Mouse (Mus musculus) large intestine, adult 2 months (tissue): ENCODE results near the gene Plppr2. TPM values are rescaled to one million over a fixed set of nuclear protein-coding genes. Genes with fewer than 3 reads are reported as not detected.

Experiments used
- DNase-seq: peaks from one replicate; pipeline ENCODE4 v3.0.0-alpha.2; 2012; ENCODE audit warnings: low read depth, low spot score
- WGBS: fragments of 180-500 bp; shearing (Covaris S2); methylation state at CpG from one replicate; pipeline ENCODE4 v1.1.7; 2018; 5-methylcytosine and 5-hydroxymethylcytosine counted together
- polyA plus RNA-seq: library from polyadenylated mRNA; depleted of rRNA; stranded (reverse); fragments of >200 nt; gene quantifications from 2 replicates; pipeline ENCODE4 v1.2.3, GENCODE M21; 2012; rRNA removed

The Plppr2 gene
- polyA plus RNA-seq, 1 experiment = 2.9 TPM

DNA sequence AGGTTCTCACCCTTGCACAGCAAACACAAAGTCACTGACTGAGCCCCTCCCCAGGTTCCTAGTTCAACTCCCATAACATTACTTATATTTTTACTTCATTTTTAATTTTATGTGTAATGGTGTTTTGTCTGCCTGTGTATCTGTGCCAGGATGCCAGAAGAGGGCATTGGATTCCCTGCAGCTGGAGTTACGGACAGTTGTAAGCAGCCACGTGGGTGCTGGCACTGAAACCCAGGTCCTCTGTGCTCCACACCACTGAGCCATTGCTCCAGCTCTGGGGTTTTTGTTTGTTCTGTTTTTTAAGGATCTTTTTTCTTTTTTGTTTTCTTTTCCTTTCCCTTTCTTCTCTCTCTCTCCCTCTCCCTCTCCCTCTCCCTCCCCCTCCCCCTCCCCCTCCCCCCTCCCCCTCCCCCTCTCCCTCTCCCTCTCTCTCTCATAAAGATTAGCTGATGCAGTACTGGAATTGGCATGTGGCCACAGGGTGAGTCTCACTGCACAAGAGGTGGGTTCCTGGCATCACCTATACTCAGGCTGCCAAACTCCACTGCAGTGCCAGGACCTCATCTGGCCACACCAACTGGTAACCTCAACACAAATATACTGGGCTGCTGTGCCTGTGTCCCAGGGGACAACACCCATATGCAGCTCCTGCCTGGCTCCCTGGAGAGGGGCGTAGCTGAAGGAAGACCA lies 59.5 kb downstream of the Plppr2 start:
- WGBS = 77% methylated on average over 3 of the region's 3 CpGs

More for the DNA sequence above, 59.5 kb downstream of the Plppr2 start:
- DNase-seq = no peak

Other genes with a start within 250 kb of the Plppr2 start
- 64.7 and 74.0 TPM in 2 replicates for gene Ldlr, start 213.6 kb upstream of the Plppr2 start, polyA plus RNA-seq
- gene Spc24, start 176.7 kb upstream of the Plppr2 start, polyA plus RNA-seq = 28.5 and 31.7 TPM in 2 replicates
- gene Kank2, start 138.3 kb upstream of the Plppr2 start, polyA plus RNA-seq = 11.3 and 16.0 TPM in 2 replicates
- 6.2 and 7.6 TPM in 2 replicates for gene Angptl8, start 101.5 kb upstream of the Plppr2 start, polyA plus RNA-seq
- 52.5 and 66.4 TPM in 2 replicates for gene Dock6, start 84.4 kb upstream of the Plppr2 start, polyA plus RNA-seq
- 70.2 and 84.5 TPM in 2 replicates for gene Rab3d, start 18.8 kb upstream of the Plppr2 start, polyA plus RNA-seq
- 0.98 and 1.9 TPM in 2 replicates for gene Ccdc159, start 9.6 kb upstream of the Plppr2 start, polyA plus RNA-seq
- 101 and 102 TPM in 2 replicates for gene Tmem205, start 9.5 kb upstream of the Plppr2 start, polyA plus RNA-seq
- 7.4 and 8.0 TPM in 2 replicates for gene Swsap1, start 18.7 kb downstream of the Plppr2 start, polyA plus RNA-seq
- gene Epor, start 26.5 kb downstream of the Plppr2 start, polyA plus RNA-seq = 1.1 and 1.8 TPM in 2 replicates
- 1.9 and 2.4 TPM in 2 replicates for gene Rgl3, start 52.4 kb downstream of the Plppr2 start, polyA plus RNA-seq
- gene Ccdc151, start 65.6 kb downstream of the Plppr2 start, polyA plus RNA-seq = 0.14 and 0.15 TPM in 2 replicates
- gene Prkcsh, start 65.8 kb downstream of the Plppr2 start, polyA plus RNA-seq = 127 and 130 TPM in 2 replicates
- gene Elavl3, start 115.0 kb downstream of the Plppr2 start, polyA plus RNA-seq = 0.29 and 0.47 TPM in 2 replicates
- gene Gm49318, start 134.2 kb downstream of the Plppr2 start, polyA plus RNA-seq = not detected in 2 replicates
- gene Zfp653, start 134.3 kb downstream of the Plppr2 start, polyA plus RNA-seq = 8.6 and 10.0 TPM in 2 replicates
- gene Ecsit, start 148.4 kb downstream of the Plppr2 start, polyA plus RNA-seq = 47.7 and 48.6 TPM in 2 replicates
- 253 and 296 TPM in 2 replicates for gene Cnn1, start 162.2 kb downstream of the Plppr2 start, polyA plus RNA-seq
- gene Elof1, start 180.1 kb downstream of the Plppr2 start, polyA plus RNA-seq = 120 and 148 TPM in 2 replicates
- 233 and 244 TPM in 2 replicates for gene Acp5, start 198.7 kb downstream of the Plppr2 start, polyA plus RNA-seq
- 45.9 and 50.1 TPM in 2 replicates for gene Pigyl, start 219.8 kb downstream of the Plppr2 start, polyA plus RNA-seq